Mouse (Mus musculus) MEL-GATA-1-ER (cell line): ENCODE results near the gene Olfr694.
"Not testable (repeated sequence)": the region's sequence is repeated elsewhere in the genome, so short reads cannot be mapped to it uniquely, and the experiment has no call there.

Experiments
- DNase-seq: peaks from one replicate; pipeline ENCODE4 v3.0.0-alpha.2; 2012; ENCODE audit warnings: low read depth; ENCODE audit errors: extremely low read depth

Olfr694 gene

DNA sequence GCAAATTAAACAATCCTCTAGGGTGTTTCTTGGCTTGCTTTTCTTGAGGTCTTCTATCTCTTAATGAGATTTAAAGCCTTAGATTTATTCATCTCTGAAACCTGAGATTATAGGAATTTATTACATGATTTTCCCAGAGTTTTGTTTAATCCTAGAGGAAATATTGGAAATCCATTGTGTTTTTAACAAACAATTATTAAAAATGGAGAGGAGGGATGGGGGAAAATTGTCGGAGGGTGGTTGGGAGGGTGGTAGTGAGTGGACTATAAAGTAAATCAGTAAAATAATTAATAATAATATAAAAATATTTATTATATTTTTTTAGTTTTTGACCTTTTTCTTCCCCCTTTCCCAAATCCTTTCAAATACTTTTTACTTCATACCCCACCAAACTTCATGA is at the start of gene Olfr694:
Gene Olfr694, minus strand, starts transcription at position 101 of the 400 bp plus-strand sequence.
- DNase-seq = no peak

DNA sequence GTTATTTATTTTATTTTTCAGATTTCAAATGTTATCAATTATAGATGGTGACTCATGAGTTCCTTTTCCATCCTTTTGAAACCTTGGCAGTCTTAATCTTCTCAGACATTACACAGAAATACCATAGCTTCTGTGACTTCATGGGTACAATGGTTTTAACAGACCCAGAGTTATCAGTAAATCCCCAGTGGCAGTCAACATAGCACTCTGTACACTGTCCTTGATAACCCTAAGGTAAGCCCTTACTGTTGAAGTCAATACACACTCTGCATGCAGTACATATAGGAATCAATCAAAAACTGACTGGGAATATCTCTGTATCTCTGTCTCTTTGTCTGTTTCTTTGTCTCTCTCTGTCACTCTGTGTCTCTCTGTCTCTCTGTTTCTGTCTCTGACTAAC is 45.4 kb upstream of the Olfr694 start:
- DNase-seq = no peak

DNA sequence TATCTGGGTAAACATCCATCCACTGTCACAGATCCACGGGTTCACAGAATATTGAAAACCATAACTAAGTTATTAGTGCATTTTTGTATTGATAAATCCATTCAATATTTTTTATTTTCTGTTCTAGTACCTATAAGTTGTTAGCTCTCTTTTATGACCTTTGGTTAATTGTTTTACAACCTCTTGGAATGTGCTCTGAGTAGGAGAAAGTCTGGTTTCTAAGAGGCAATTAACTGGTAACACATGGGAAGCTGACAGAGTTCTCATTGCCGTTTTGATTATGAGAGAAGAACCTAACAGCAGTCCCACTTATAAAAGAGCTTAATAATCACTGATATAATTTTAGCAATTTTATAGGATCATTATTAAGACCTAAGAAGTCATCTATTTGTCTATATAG is 42.1 kb upstream of the Olfr694 start:
- DNase-seq = no peak

- not testable (repeated sequence) for DNase-seq
These were observed 34.0 kb upstream of the Olfr694 start for GRCm38 (mm10) chr7:106725654-106726053.

GRCm38 (mm10) chr7:106716296-106716695 is 24.7 kb upstream of the Olfr694 start, which contains the start of gene Olfr695:
Olfr695 (minus strand) TSS chr7:106716396.
- DNase-seq = no peak

DNA sequence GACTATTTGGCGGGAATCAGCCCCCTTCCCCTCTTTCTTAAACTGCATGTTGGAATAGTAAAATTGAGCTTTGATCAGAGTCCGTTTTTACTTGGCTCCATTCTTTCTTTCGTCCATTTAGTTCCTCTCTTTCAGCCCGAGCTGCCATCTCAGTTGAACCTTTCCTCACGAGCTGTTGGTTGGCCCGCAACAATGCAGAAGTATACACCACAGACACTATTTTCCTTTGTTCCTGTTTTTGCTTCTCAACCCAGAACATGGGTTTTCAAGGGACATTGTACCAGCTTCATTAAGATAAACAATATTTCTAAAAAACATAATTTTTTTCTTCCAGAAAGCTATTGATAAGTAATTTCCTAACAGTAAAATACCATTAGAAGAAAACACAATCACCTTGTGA is 19.8 kb upstream of the Olfr694 start:
- DNase-seq = no peak

DNA sequence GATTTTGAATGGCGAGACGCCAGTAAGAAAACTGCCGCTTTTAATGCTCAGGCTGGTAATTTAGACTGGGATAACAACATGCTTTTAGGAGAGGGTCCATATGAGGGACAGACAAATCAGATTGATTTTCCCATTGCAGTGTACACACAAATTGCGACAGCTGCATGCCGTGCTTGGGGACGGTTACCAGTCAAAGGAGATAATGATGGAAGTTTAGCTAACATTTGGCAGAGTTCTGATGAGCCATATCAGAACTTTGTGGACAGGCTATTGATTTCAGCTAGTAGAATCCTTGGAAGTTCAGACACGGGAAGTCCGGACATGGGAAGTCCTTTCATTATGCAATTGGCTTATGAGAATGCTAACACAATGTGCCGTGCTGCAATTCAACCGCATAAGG is 16.1 kb upstream of the Olfr694 start:
- DNase-seq = not testable (repeated sequence)

DNA sequence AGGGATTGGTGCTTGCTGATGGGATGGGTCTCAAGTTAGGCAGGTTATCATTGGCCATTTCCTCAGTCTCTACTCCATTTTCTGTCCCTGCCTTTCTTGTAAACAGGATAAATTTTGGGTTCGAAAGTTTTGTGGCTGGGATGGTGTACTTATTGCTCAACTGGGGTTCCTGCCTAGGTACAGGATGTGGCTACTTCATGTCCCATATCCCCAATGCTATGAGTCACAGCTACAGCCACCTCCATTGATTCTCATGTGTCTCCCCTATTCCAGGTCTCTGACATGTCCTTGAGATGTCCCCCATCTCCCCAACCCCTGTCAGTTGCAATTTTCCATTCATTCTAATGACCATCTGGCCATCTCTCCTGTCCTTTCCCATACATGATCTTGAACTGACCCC is 5.3 kb upstream of the Olfr694 start:
- no peak for DNase-seq

DNA sequence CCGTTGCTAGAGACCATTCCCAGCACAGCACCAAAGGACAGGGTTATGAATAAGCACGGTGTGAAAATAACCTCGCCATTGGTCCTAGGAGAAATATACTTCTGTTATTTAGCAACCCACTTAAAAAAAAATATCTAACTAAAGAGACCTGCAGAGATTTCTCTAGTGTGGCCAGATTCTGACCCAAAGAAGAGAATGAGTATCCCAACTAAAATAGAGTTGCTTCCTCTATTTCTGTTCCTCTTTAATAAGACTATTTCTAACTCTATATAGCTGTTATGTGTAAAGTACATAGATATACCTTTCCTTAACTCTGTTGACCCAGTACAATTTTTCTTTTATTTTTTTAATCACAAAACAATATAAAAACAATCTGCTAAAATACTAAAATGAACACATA is 1.4 kb upstream of the Olfr694 start:
- no peak for DNase-seq

DNA sequence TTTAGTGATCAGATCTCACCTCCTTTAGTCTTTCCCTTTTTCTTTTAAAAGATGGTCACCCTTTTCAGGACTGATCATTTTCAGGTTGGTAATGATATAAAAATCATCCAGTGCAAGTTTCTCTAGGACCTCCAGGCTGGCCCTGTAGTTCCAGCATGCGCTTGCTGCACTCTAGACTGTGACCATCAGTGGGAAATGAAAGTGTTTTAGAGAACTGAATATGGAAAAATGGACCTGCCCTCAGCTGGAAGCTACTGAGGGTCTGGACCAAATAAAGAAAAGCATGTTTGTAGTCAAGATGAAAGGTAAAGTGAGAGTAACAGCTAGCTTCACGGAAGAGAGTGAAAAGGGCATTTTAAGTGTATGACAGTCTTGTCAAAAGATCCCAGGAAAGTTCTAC is 6.2 kb downstream of the Olfr694 start:
- DNase-seq = no peak

DNA sequence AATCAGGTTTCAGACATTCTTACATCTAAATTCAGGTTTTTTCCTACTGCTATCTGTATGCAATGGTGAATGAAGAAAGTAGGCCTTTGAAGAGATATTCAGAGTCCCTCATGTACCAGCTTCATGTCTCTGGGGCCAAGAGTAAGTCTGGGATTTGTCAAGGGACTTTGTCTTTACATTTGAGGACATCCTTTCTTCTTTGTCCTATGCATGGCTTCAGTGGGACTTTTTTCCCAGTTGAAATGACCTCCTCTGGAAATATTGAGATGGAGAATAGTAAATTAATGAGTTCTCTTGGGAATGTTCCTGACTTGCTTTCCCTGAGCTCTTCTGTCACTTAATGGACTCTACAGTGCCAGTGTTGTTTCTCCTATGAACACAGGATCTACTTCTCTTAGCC is 11.1 kb downstream of the Olfr694 start, which contains the start of gene Olfr693:
Gene Olfr693, minus strand, starts transcription at position 101 of the 400 bp plus-strand sequence.
- no peak for DNase-seq

DNA sequence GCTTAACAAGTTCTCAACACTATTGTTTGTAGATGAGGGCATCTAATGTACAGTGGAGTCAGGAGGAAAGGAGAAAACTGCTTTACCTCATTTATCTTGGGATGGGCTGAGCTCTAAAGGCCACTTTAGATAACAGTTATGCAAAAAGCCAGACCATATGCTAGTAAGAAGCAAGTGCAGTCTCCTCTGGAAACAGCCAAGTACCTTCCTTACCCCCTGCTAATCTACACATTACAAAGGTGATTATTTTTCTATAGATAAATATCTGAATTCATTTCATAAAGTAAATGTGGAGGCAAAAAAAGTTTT is 39.3 kb downstream of the Olfr694 start:
- DNase-seq = peak; percentile 46

GRCm38 (mm10) chr7:106651555-106652343 is 39.9 kb downstream of the Olfr694 start:
- DNase-seq = peak; percentile 62

DNA sequence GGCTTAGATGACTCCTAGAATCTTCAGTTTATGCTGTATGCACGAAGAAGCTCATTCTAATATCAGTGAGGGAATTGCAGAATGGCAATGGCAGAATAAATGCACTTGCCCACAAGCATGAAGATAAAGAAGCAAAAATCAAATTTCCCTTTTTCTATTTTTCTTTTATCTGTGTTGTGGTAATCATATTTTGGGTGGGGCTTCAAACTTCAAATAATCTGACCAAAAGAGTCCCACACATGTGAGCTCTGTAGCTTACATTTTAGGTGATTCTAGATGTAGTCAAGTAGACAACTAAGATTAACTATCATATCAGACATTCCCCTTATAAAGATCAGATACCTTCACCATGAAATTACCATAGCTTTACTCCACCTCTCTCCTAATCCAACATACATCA is 41.8 kb downstream of the Olfr694 start:
- no peak for DNase-seq

GRCm38 (mm10) chr7:106645261-106645660 is 46.4 kb downstream of the Olfr694 start:
- DNase-seq = no peak

DNA sequence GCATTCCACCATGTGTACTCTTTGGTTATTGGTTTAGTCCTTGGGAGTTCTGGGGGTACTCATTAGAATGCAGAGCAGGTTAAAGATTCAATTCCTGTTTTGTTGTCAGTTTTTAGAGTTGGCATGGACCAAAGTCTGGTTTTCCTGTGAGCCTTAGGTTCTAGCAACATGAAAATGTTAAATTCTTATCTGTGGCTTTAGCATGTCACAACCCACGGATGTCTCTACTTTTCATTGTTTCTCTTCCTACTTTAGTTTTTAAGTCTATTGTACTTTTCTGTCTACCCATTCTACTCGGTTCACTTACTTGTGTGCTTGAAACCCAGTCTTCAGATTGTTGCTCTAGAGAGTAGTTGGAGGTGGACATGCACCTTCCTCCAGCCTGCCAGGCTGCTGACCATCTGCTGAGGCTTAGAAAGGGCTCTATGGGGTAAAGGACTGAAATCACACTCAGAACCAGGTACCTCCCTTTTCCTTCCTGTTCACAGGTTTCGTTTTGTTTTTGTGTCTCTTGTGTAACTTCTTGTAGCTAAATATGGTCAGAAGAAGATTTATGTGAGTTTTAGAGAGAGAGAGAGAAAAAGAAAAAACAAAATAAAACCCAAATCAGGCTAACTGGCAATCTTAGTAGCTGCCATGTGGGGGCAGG is 47.3 kb downstream of the Olfr694 start:
- no peak for DNase-seq

DNA sequence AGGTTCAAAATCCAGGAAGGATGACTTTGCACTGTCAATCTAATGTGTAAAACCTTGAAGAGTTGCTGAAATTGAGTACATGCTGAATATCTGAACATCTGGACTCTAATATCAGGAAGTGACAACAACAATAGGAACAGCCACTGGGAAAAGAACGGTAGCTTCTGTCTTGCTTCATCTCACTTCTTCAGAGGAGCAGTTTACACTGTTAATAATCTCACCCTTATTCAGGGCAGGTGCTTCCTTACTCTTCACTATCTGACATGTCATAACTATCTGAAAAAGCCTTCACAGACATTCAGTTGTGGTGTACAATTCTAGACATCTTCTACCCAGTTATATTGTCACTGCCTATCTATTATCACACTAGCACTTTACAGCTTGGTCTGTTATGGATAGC is 50.8 kb downstream of the Olfr694 start:
- no peak for DNase-seq

DNA sequence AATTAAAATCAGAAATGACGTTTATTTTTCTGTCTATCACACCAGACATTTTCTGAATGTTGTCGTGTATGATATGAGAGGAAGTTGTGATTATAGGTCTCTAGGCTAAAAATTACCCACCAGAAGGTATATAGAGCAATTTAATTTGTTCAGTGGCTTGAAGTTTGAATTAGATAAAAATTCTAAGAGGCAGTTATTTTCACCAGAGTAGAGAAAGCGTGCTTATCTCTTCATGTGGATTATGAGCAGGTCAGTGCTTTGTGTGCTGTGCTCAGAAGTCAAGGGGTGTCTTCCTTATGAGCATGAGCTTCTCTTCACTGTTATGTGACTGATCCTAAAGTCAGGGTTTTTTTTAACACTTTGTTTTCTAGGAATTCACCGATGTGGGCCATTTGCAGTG is 56.1 kb downstream of the Olfr694 start:
- DNase-seq = no peak
